Mouse (Mus musculus) G1E (cell line): Measurements from ENCODE around the gene Rnf150. TPM values are rescaled to one million over a fixed set of nuclear protein-coding genes. Genes with fewer than 3 reads are reported as not detected.

Experiments
- ATAC-seq: 2 replicates; pipeline ENCODE4 v1.8.0; 2016; ENCODE audit warnings: mild to moderate bottlenecking; ENCODE audit not compliant: insufficient number of reproducible peaks, poor library complexity, low FRiP score, severe bottlenecking; ENCODE audit errors: extremely low read depth
- DNase-seq: peaks from one replicate; pipeline ENCODE4 v3.0.0; 2012; ENCODE audit warnings: low spot score
- H3K27me3 ChIP-seq: 2 replicates; pipeline ENCODE4 v1.6.1; 2012; ENCODE audit warnings: mild to moderate bottlenecking, low read length, inconsistent platforms; ENCODE audit not compliant: insufficient read depth
- H3K36me3 ChIP-seq: replicated peaks from 2 replicates; pipeline ENCODE3; 2012; ENCODE audit warnings: mild to moderate bottlenecking, inconsistent platforms
- H3K4me1 ChIP-seq: 2 replicates; pipeline ENCODE4 v1.6.1; 2012; ENCODE audit warnings: low read depth, low read length, inconsistent platforms, mixed read lengths; ENCODE audit not compliant: insufficient read depth
- H3K4me3 ChIP-seq: 2 replicates; pipeline ENCODE4 v1.5.1; 2012; ENCODE audit warnings: low read depth, mild to moderate bottlenecking, inconsistent platforms, low read length, moderate library complexity, mixed read lengths
- H3K9me3 ChIP-seq: replicated peaks from 2 replicates; pipeline ENCODE4 v1.6.1; 2012; ENCODE audit warnings: inconsistent platforms
- CTCF ChIP-seq: IDR thresholded peaks from 2 replicates; pipeline ENCODE4 v1.5.1; 2012; ENCODE audit warnings: low read depth, low read length, inconsistent platforms, mixed read lengths
- GATA1 ChIP-seq: IDR thresholded peaks from 2 replicates; pipeline ENCODE4 v1.6.1; 2012; ENCODE audit warnings: borderline replicate concordance, low read length, inconsistent platforms, mixed read lengths
- GATA2 ChIP-seq: IDR thresholded peaks from 2 replicates; pipeline ENCODE4 v1.6.1; 2012; ENCODE audit warnings: low read depth, low read length, inconsistent platforms, borderline replicate concordance
- POLR2AphosphoS5 ChIP-seq: IDR thresholded peaks from 2 replicates; pipeline ENCODE4 v1.6.1; 2012; ENCODE audit warnings: low read depth, low read length, inconsistent platforms; ENCODE audit not compliant: insufficient replicate concordance
- TAL1 ChIP-seq: conservative IDR thresholded peaks from 2 replicates; pipeline ENCODE4 v1.6.1; 2012; ENCODE audit warnings: low read depth, low read length, inconsistent platforms, mixed read lengths
- polyA plus RNA-seq: library from polyadenylated mRNA; stranded (reverse); fragments of >175 nt; gene quantifications from 2 replicates; pipeline ENCODE4 v1.2.3, GENCODE M21; 2012
- total RNA-seq, 2 experiments: library from RNA; stranded (forward) in 1 of 2; stranded (reverse) in 1 of 2; fragments of 200-1000 nt in 1 of 2; fragments of >200 nt in 1 of 2; fragmentation: Nextera tagmentation in 1 of 2; gene quantifications; 2 replicates each; pipeline ENCODE4 v1.2.3; 2014 to 2017

Gene Rnf150
- total and polyA plus RNA-seq, 3 experiments, result 0.11 TPM; not detected in 2

- H3K27me3 ChIP-seq, result no peaks in the 10 kb centered on the region
- TF ChIP-seq GATA2 (no peak), TAL1 (no peak), POLR2AphosphoS5 (no peak), GATA1 (no peak), CTCF (no peak)
- DNase-seq (no peak), ATAC-seq (no peak)
- no peaks in the 10 kb centered on the region for H3K4me1 ChIP-seq
- H3K4me3 ChIP-seq, result no peak overlapping the region
- no peaks in the 10 kb centered on the region for H3K36me3 ChIP-seq
- H3K9me3 ChIP-seq, result no peaks in the 10 kb centered on the region
These were observed 186.0 kb downstream of the Rnf150 start for GRCm38 (mm10) chr8:83049171-83049601.

- H3K9me3 ChIP-seq, result no peaks in the 10 kb centered on the region
- no peaks in the 10 kb centered on the region for H3K36me3 ChIP-seq
- no peak overlapping the region for H3K4me3 ChIP-seq
- ATAC-seq (no peak), DNase-seq (no peak)
- TF ChIP-seq GATA2 (no peak), POLR2AphosphoS5 (no peak), TAL1 (no peak), GATA1 (no peak)
- no peaks in the 10 kb centered on the region for H3K4me1 ChIP-seq
- no peaks in the 10 kb centered on the region for H3K27me3 ChIP-seq
These were observed 186.5 kb downstream of the Rnf150 start for GRCm38 (mm10) chr8:83049616-83050015.

GRCm38 (mm10) chr8:83052896-83053295, 189.7 kb downstream of the Rnf150 start:
- no peak for ATAC-seq

GRCm38 (mm10) chr8:83054801-83055200, 191.6 kb downstream of the Rnf150 start:
- no peak for TF ChIP-seq CTCF
- TF ChIP-seq TAL1, result no peak
- TF ChIP-seq GATA2, result no peak
- TF ChIP-seq POLR2AphosphoS5, result no peak
- no peak for TF ChIP-seq GATA1
- H3K4me3 ChIP-seq, result no peak overlapping the region
- H3K27me3 ChIP-seq, result no peaks in the 10 kb centered on the region
- no peaks in the 10 kb centered on the region for H3K9me3 ChIP-seq
- no peak for ATAC-seq
- no peaks in the 10 kb centered on the region for H3K4me1 ChIP-seq
- DNase-seq, result no peak
- no peaks in the 10 kb centered on the region for H3K36me3 ChIP-seq

More at GRCm38 (mm10) chr8:83052896-83053295, 189.7 kb downstream of the Rnf150 start:
- no peak overlapping the region for H3K4me3 ChIP-seq
- H3K27me3 ChIP-seq, result no peaks in the 10 kb centered on the region
- H3K4me1 ChIP-seq, result no peaks in the 10 kb centered on the region
- DNase-seq, result no peak
- TF ChIP-seq TAL1 (no peak), GATA2 (no peak), CTCF (no peak), POLR2AphosphoS5 (no peak), GATA1 (no peak)
- no peaks in the 10 kb centered on the region for H3K9me3 ChIP-seq
- H3K36me3 ChIP-seq, result no peaks in the 10 kb centered on the region

- no peaks in the 10 kb centered on the region for H3K9me3 ChIP-seq
- no peaks in the 10 kb centered on the region for H3K27me3 ChIP-seq
- no peaks in the 10 kb centered on the region for H3K36me3 ChIP-seq
- DNase-seq (no peak), ATAC-seq (no peak)
- H3K4me1 ChIP-seq, result no peaks in the 10 kb centered on the region
- no peak overlapping the region for H3K4me3 ChIP-seq
- no peak for TF ChIP-seq POLR2AphosphoS5
- TF ChIP-seq GATA2, result no peak
- no peak for TF ChIP-seq GATA1
- no peak for TF ChIP-seq CTCF
- no peak for TF ChIP-seq TAL1
These were observed 195.8 kb downstream of the Rnf150 start for GRCm38 (mm10) chr8:83058951-83059350.

- Histone ChIP-seq H3K4me3 (no peak overlapping the region), H3K27me3 (no peaks in the 10 kb centered on the region), H3K36me3 (no peaks in the 10 kb centered on the region), H3K4me1 (no peaks in the 10 kb centered on the region), H3K9me3 (no peaks in the 10 kb centered on the region)
- no peak for TF ChIP-seq GATA2
- TF ChIP-seq TAL1, result no peak
- no peak for TF ChIP-seq GATA1
- DNase-seq (no peak), ATAC-seq (no peak)
These were observed 196.9 kb downstream of the Rnf150 start for GRCm38 (mm10) chr8:83060076-83060475.

GRCm38 (mm10) chr8:83061257-83061656, 198.1 kb downstream of the Rnf150 start:
- ATAC-seq (no peak), DNase-seq (no peak)
- TF ChIP-seq CTCF, result no peak
- TF ChIP-seq TAL1, result no peak
- no peak for TF ChIP-seq GATA1
- TF ChIP-seq POLR2AphosphoS5, result no peak
- no peak for TF ChIP-seq GATA2
- Histone ChIP-seq H3K36me3 (no peaks in the 10 kb centered on the region), H3K4me3 (no peak overlapping the region), H3K4me1 (no peaks in the 10 kb centered on the region), H3K9me3 (no peaks in the 10 kb centered on the region), H3K27me3 (no peaks in the 10 kb centered on the region)
